In the genomic region with DNA sequence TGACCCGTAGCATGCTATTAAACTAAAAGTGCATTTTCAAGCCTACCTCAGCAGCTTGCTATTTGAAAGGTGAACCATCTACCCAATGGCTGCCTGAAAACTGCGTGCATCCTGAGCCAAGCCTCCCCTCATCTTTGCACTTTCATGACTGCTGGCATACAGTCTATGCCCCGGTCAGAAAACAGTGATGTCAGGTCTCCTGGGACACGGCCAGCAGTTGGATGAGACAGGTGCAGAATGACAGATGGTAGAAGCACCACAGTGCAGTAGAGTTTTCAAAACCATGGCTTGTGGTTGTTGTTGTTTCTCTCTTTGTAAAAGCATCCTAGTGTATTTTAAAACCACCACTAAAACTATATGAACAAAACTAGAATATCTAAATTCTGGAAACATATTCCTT, we compare ENCODE assay signal across 13 mouse cellular contexts.
DNase-seq lines count a peak whose midpoint lies in the region.
"Had no signal": no experiment of that assay in that cellular context is flagged by ENCODE, and none has a peak within 500 bp of the region (broad histone marks: within the 10 kb centered on the region; RNA-seq: fewer than 3 reads in every experiment).

No protein-coding gene starts in this region.

- peak; percentile 16 to 22 for DNase-seq in layer of hippocampus, postnatal 10 days (ENCODE audit: low spot score in 2 of 2)
- no peak for DNase-seq in layer of hippocampus, postnatal 14 days (ENCODE audit: low spot score in 2 of 2)
- peak; percentile 95 for DNase-seq in brain, adult 2 months (ENCODE audit: low read depth, low spot score)
- peak; percentile 90 to 92 for DNase-seq in cerebellum, adult 18-20 months
- DNase-seq in cerebellum, postnatal 25 days, result peak; percentile 92 to 94
- no peak for DNase-seq in frontal cortex, postnatal 14 days (ENCODE audit: low spot score in 2 of 2)
- DNase-seq in adrenal gland, postnatal 25 days, result no peak
- DNase-seq: adrenal gland, adult 8-10 months; gastrocnemius, adult 2 months; heart, adult 11 months; heart, postnatal 14 days; lung, adult 2 months; thymus, postnatal 36 days had no signal

Comparison
In these comparisons a context has a peak if more than half of its experiments do, and no peak if none do; other contexts are left out.
1. DNase-seq: peak in layer of hippocampus, postnatal 10 days (2 of 2), brain, adult 2 months (single experiment), cerebellum, adult 18-20 months (2 of 2) and cerebellum, postnatal 25 days (2 of 2); none in layer of hippocampus, postnatal 14 days (0 of 2), frontal cortex, postnatal 14 days (0 of 2) and adrenal gland, postnatal 25 days (single experiment).